In genomic region chr17:36947051-36947819, GRCm38 (mm10) we compare ENCODE assay signal across 8 mouse cellular contexts. TPM values are rescaled to one million over a fixed set of nuclear protein-coding genes. Genes with fewer than 3 reads are reported as not detected.
DNase-seq lines count a peak whose midpoint lies in the region; ATAC-seq lines count a peak whose summit lies in the region.

No protein-coding gene starts in this region.

- peak overlapping the region; percentile 87 for H3K9ac ChIP-seq in hindbrain, embryonic 13.5 days

- no peaks in the 10 kb centered on the region for H3K9me3 ChIP-seq in hindbrain, embryonic 13.5 days
- H3K9me3 ChIP-seq in midbrain, embryonic 10.5 days (replicated peaks), result no peaks in the 10 kb centered on the region

- peaks cover 15% of the 10 kb centered on the region for H3K36me3 ChIP-seq in hindbrain, embryonic 13.5 days
- peaks cover 17% of the 10 kb centered on the region for H3K36me3 ChIP-seq in midbrain, embryonic 10.5 days
- H3K36me3 ChIP-seq in splenic B cell, adult 2 months (ENCODE audit: control insufficient read depth, insufficient read depth, low read length, poor library complexity, severe bottlenecking), result no peaks in the 10 kb centered on the region; the same call in 1 of the 2 replicates

- peaks cover 39% of the 10 kb centered on the region for H3K27me3 ChIP-seq in hindbrain, embryonic 13.5 days
- H3K27me3 ChIP-seq in midbrain, embryonic 10.5 days (ENCODE audit: low read depth, poor library complexity, severe bottlenecking), result peaks cover 56% of the 10 kb centered on the region
- H3K27me3 ChIP-seq in splenic B cell, adult 2 months (ENCODE audit: control insufficient read depth, insufficient read depth, low read length, poor library complexity, severe bottlenecking), result no peaks in the 10 kb centered on the region

- H3K4me1 ChIP-seq in hindbrain, embryonic 13.5 days (replicated peaks), result peaks cover 47% of the 10 kb centered on the region
- peaks cover 47% of the 10 kb centered on the region for H3K4me1 ChIP-seq in midbrain, embryonic 10.5 days

- peak overlapping the region; percentile 58 for H3K4me3 ChIP-seq in hindbrain, embryonic 13.5 days
- peak overlapping the region; percentile 67 for H3K4me3 ChIP-seq in midbrain, embryonic 10.5 days

- H3K27ac ChIP-seq in hindbrain, embryonic 13.5 days, result peak overlapping the region; percentile 84
- H3K27ac ChIP-seq in midbrain, embryonic 10.5 days (replicated peaks), result peak overlapping the region; percentile 86

- DNase-seq in left cerebral cortex, adult 18-20 months (ENCODE audit: low spot score in 2 of 2), result peak; percentile 52 to 68
- DNase-seq in left cerebral cortex, adult 11 months (ENCODE audit: low spot score), result no peak
- DNase-seq in cerebellum, postnatal 10 days, result peak; percentile 83 to 87
- peak; percentile 38 to 56 for DNase-seq in frontal cortex, postnatal 25 days (ENCODE audit: low spot score in 2 of 2)
- DNase-seq in left cerebral cortex, adult 8-10 months (ENCODE audit: low spot score in 2 of 2), result peak; percentile 51 to 53
- DNase-seq in midbrain, embryonic 10.5 days (ENCODE audit: low spot score), result peak; percentile 75
- DNase-seq in splenic B cell, adult 2 months (ENCODE audit: low read depth, low spot score), result peak; percentile 38

- under 1% methylated on average over 62 of the region's 62 CpGs for WGBS in hindbrain, embryonic 13.5 days
- 1% methylated on average over 62 of the region's 62 CpGs for WGBS in midbrain, embryonic 10.5 days

- peak overlapping the region; percentile 90 for H3K4me2 ChIP-seq in hindbrain, embryonic 13.5 days

- peak; percentile 64 for ATAC-seq in hindbrain, embryonic 13.5 days (ENCODE audit: low FRiP score)

RNA-seq across cellular contexts. Expression of gene Ppp1r11, which starts 4.3 kb away (rescaled TPM):
- total RNA-seq in left cerebral cortex, adult 18-20 months (2021), result 100 to 1,000 TPM; 136 to 142 TPM
- polyA plus RNA-seq in hindbrain, embryonic 13.5 days (2015; fragmentation: Nextera tagmentation; extraction: Ambion mirVana), result 163 and 169 TPM in 2 replicates
- 100 to 1,000 TPM; 107 to 144 (median 137) TPM for total RNA-seq in left cerebral cortex, adult 8-10 months (2022)
- 160 and 166 TPM in 2 replicates for polyA plus RNA-seq in midbrain, embryonic 10.5 days (2016; fragmentation: Nextera tagmentation; extraction: Ambion mirVana)

RNA-seq across cellular contexts. Expression of gene Rnf39, which starts 4.5 kb away (rescaled TPM):
- 10 to 100 TPM in 1 of 2 experiments, 1 to 10 TPM in 1; 9.9 to 12.4 TPM for total RNA-seq in left cerebral cortex, adult 18-20 months (2021)
- 0.69 and 1.3 TPM in 2 replicates for polyA plus RNA-seq in hindbrain, embryonic 13.5 days (2015; fragmentation: Nextera tagmentation; extraction: Ambion mirVana)
- total RNA-seq in left cerebral cortex, adult 8-10 months (2022), result 1 to 10 TPM; 5.6 to 8.0 (median 6.5) TPM
- polyA plus RNA-seq in midbrain, embryonic 10.5 days (2016; fragmentation: Nextera tagmentation; extraction: Ambion mirVana), result 0.22 and 0.67 TPM in 2 replicates

RNA-seq across cellular contexts. Expression of gene Znrd1, which starts 11.1 kb away (rescaled TPM):
- total RNA-seq in left cerebral cortex, adult 18-20 months (2021), result 10 to 100 TPM; 32.1 to 34.6 TPM
- 66.4 and 67.7 TPM in 2 replicates for polyA plus RNA-seq in hindbrain, embryonic 13.5 days (2015; fragmentation: Nextera tagmentation; extraction: Ambion mirVana)
- 10 to 100 TPM; 23.9 to 39.6 (median 33.0) TPM for total RNA-seq in left cerebral cortex, adult 8-10 months (2022)
- polyA plus RNA-seq in midbrain, embryonic 10.5 days (2016; fragmentation: Nextera tagmentation; extraction: Ambion mirVana), result 88.5 and 96.7 TPM in 2 replicates

RNA-seq across cellular contexts. Expression of gene Znrd1as, which starts 11.2 kb away (rescaled TPM):
- total RNA-seq in left cerebral cortex, adult 18-20 months (2021), result 1 to 10 TPM; 5.5 to 6.6 TPM
- polyA plus RNA-seq in hindbrain, embryonic 13.5 days (2015; fragmentation: Nextera tagmentation; extraction: Ambion mirVana), result 5.7 and 6.3 TPM in 2 replicates
- 1 to 10 TPM; 4.7 to 7.3 (median 6.6) TPM for total RNA-seq in left cerebral cortex, adult 8-10 months (2022)
- polyA plus RNA-seq in midbrain, embryonic 10.5 days (2016; fragmentation: Nextera tagmentation; extraction: Ambion mirVana), result 8.8 and 10.6 TPM in 2 replicates

RNA-seq across cellular contexts. Expression of gene 2410137M14Rik, which starts 33.8 kb away (rescaled TPM):
- total RNA-seq in left cerebral cortex, adult 18-20 months (2021), result under 1 TPM; 0.40 to 0.58 TPM
- polyA plus RNA-seq in hindbrain, embryonic 13.5 days (2015; fragmentation: Nextera tagmentation; extraction: Ambion mirVana), result 0.47 TPM in 1 of 2 replicates, not detected in the other
- total RNA-seq in left cerebral cortex, adult 8-10 months (2022), result 1 to 10 TPM in 1 of 4 experiments, under 1 TPM in 2, not detected in 1; 0.86 to 1.3 (median 0.89) TPM
- polyA plus RNA-seq in midbrain, embryonic 10.5 days (2016; fragmentation: Nextera tagmentation; extraction: Ambion mirVana), result not detected in 2 replicates
